Mouse (Mus musculus) kidney, postnatal 0 days (tissue): Measurements from ENCODE around the gene Otol1. TPM values are rescaled to one million over a fixed set of nuclear protein-coding genes. Genes with fewer than 3 reads are reported as not detected.

Source experiments
- ATAC-seq: fragments of 200-750 bp; cut with Nextera tagmentation; replicated peaks from 2 replicates; pipeline ENCODE4 v1.8.0; 2017; ENCODE audit warnings: low read depth, moderate number of reproducible peaks, moderate TSS enrichment, moderate library complexity; ENCODE audit not compliant: low FRiP score
- DNase-seq: peaks from one replicate; pipeline ENCODE4 v3.0.0-alpha.2; 2016; ENCODE audit warnings: low spot score
- H3K27ac ChIP-seq: fragments of 300-500 bp; sonication (generic); 2 replicates; pipeline ENCODE4 v1.5.1; 2014; ENCODE audit warnings: mild to moderate bottlenecking
- H3K27me3 ChIP-seq: fragments of 300-500 bp; sonication (generic); 2 replicates; pipeline ENCODE4 v1.6.1; 2014; ENCODE audit warnings: low read length, mixed read lengths; ENCODE audit not compliant: insufficient read depth
- H3K36me3 ChIP-seq: fragments of 300-500 bp; sonication (generic); 2 replicates; pipeline ENCODE4 v1.6.1; 2014; ENCODE audit warnings: low read length, mixed read lengths; ENCODE audit not compliant: insufficient read depth
- H3K4me1 ChIP-seq: fragments of 300-500 bp; sonication (generic); replicated peaks from 2 replicates; pipeline ENCODE4 v1.6.1; 2014; ENCODE audit warnings: antibody characterized with exemption, low read length, mixed read lengths; ENCODE audit not compliant: insufficient read depth
- H3K4me2 ChIP-seq: fragments of 300-500 bp; sonication (generic); 2 replicates; pipeline ENCODE4 v1.6.1; 2014; ENCODE audit warnings: mild to moderate bottlenecking, low read length, moderate library complexity, mixed read lengths
- H3K4me3 ChIP-seq: fragments of 300-500 bp; sonication (generic); replicated peaks from 2 replicates; pipeline ENCODE4 v1.5.1; 2014; ENCODE audit warnings: low read depth, low read length
- H3K9ac ChIP-seq: fragments of 300-500 bp; sonication (generic); 2 replicates; pipeline ENCODE4 v1.6.1; 2014; ENCODE audit warnings: low read depth, low read length
- H3K9me3 ChIP-seq: fragments of 300-500 bp; sonication (generic); replicated peaks from 2 replicates; pipeline ENCODE4 v1.6.1; 2016; ENCODE audit warnings: low read length, inconsistent platforms, mixed read lengths
- CTCF ChIP-seq: IDR thresholded peaks from 2 replicates; pipeline ENCODE4 v1.5.1; 2016; ENCODE audit warnings: antibody characterized with exemption, low read depth, mild to moderate bottlenecking, moderate library complexity
- WGBS: fragments of 180-500 bp; shearing (Covaris S2); extraction: QIAGEN DNeasy Blood & Tissue Kit; methylation state at CpG from one replicate; pipeline ENCODE4 v1.1.7; 2014; 5-methylcytosine and 5-hydroxymethylcytosine counted together
- polyA plus RNA-seq: library from polyadenylated mRNA; unstranded; fragments of >200 nt; fragmentation: Nextera tagmentation; extraction: Ambion mirVana; gene quantifications from 2 replicates; pipeline ENCODE4 v1.2.1, GENCODE M21; 2015

The Otol1 gene
- polyA plus RNA-seq, 1 experiment from 2014 or later, result not detected

DNA sequence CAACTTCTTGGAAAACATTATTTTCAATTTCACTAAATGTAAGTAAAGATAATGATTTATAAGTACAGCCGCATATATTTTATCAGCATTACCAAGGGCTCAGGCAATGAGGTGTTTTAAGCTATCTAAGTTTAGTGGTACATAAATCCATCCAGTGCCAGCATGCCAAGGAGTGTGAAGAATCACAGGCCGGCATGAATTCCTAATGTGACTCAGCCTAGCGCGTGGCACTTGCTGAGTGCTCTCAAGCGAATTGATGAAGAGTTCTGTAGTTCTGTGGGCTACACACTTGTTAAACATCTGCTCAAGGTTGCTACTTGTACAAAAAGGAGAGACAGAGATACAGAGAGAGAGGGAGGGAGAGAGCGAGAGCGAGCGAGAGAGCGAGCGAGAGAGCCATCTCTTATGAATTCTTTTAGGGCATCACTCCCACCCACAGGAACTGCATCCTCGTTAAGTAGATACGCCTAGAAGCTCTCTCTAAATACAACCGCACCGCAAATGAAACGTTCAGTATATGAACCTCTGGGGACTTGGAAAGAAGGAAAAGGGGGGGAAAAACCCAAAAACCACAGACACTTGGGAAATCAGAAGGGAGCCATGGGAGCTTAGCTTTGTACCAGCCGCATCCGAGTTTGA, 4.2 kb upstream of the Otol1 start:
- H3K4me3 ChIP-seq, result no peak overlapping the region
- DNase-seq, result no peak
- 73% methylated on average over 17 of the region's 17 CpGs for WGBS

DNA sequence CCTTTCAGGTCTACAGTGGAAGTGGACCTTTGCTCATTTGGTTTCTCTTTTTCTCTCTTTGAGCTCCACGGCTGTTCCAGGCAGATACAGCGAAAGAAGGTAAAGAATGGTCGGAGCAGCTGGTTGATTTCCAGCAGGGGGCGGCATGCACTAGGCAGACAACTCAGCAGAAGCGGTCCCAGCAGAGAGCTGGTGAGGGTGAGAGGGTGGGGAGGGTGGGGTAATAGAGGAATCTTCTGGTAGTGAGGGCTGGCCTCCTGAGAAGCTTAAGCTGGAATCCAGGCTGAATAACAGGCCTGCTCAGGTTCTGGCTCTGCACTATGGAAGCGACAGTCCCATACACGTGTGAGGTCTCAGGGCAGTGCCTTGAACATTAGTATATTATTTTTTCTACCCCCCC, 3.5 kb upstream of the Otol1 start:
- no peak overlapping the region for H3K4me2 ChIP-seq
- no peaks in the 10 kb centered on the region for H3K36me3 ChIP-seq
- H3K27ac ChIP-seq, result no peak overlapping the region
- no peaks in the 10 kb centered on the region for H3K4me1 ChIP-seq
- 36% methylated on average over 7 of the region's 7 CpGs for WGBS
- no peak overlapping the region for H3K4me3 ChIP-seq
- ATAC-seq, result peak; percentile 46; the same call in 1 of the 2 replicates
- TF ChIP-seq CTCF, result peak; percentile 57; the same call in 1 of the 2 replicates
- H3K9me3 ChIP-seq, result no peaks in the 10 kb centered on the region
- DNase-seq, result peak; percentile 40
- no peak overlapping the region for H3K9ac ChIP-seq
- H3K27me3 ChIP-seq, result no peaks in the 10 kb centered on the region

More for the DNA sequence above, 4.2 kb upstream of the Otol1 start:
- no peak for ATAC-seq
- H3K4me1 ChIP-seq, result no peaks in the 10 kb centered on the region
- no peak for TF ChIP-seq CTCF
- H3K27me3 ChIP-seq, result no peaks in the 10 kb centered on the region
- H3K9ac ChIP-seq, result no peak overlapping the region
- H3K36me3 ChIP-seq, result no peaks in the 10 kb centered on the region
- no peaks in the 10 kb centered on the region for H3K9me3 ChIP-seq
- H3K27ac ChIP-seq, result no peak overlapping the region
- H3K4me2 ChIP-seq, result no peak overlapping the region

DNA sequence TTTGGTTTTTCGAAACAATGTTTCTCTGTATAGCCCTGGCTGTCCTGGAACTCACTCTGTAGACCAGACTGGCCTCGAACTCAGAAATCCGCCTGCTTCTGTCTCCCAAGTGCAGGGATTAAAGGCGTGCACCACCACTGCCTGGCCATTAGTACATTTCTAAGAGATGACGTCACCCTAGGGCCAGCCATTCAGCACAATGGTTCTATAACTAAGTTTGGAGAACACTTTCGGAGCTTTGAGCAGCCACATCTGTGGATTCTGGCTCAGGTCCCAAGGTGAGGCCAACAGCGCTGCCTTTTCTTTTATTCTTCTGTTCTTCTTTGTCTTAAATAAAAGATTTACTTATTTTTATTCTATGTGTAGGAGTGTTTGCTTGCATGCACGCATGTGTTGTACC, 3.0 kb upstream of the Otol1 start:
- DNase-seq, result peak; percentile 28
- Histone ChIP-seq H3K9me3 (no peaks in the 10 kb centered on the region), H3K4me3 (no peak overlapping the region), H3K27me3 (no peaks in the 10 kb centered on the region), H3K4me2 (no peak overlapping the region), H3K36me3 (no peaks in the 10 kb centered on the region), H3K9ac (no peak overlapping the region), H3K4me1 (no peaks in the 10 kb centered on the region), H3K27ac (no peak overlapping the region)
- no peak for ATAC-seq
- TF ChIP-seq CTCF, result no peak
- WGBS, result 68% methylated on average over 8 of the region's 8 CpGs

DNA sequence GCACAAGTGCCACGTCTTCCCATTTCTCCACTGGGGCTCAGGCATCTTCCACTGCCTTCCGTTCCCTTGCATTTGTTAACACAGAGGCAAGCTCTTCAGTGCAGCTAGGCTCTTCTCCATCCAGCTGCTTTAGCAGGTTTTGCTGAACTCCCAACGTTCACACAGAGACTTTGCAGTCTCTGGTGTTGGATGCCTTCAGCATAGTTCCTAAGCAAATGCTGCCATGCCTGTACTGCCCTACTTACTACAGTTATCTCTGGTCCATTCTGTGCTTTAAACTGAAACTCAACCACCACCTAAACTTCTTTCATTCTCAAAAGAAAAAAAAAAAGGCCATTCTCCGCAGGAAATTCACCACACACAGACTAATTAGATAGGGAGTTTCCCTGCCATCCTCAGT, 5.2 kb downstream of the Otol1 start:
- DNase-seq, result no peak
- no peak overlapping the region for H3K27ac ChIP-seq
- H3K4me3 ChIP-seq, result no peak overlapping the region
- no peaks in the 10 kb centered on the region for H3K36me3 ChIP-seq
- no peaks in the 10 kb centered on the region for H3K4me1 ChIP-seq
- H3K27me3 ChIP-seq, result no peaks in the 10 kb centered on the region
- ATAC-seq, result no peak
- no peak overlapping the region for H3K4me2 ChIP-seq
- H3K9ac ChIP-seq, result no peak overlapping the region
- WGBS, result 77% methylated on average over 4 of the region's 4 CpGs
- no peak for TF ChIP-seq CTCF
- H3K9me3 ChIP-seq, result no peaks in the 10 kb centered on the region

DNA sequence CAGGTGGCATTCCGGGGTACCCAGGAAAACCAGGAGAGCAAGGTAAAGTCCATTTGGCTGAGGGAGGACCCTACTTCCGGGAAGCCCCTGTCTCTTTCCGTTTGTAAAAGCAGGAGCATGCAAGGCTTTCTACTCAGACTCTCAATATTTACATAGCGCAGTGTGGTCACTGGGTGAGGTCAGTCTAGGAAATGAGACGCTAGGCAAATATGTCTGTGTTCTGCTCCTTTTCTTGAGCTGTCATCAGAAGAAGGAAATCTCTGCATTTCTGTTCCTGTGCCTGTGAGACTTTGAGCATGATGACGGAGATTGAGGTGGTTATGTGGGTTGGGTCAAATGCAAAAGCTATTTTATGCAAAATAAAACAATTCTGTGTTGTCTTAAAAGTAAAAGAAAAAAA, 19.2 kb downstream of the Otol1 start:
- Histone ChIP-seq H3K27ac (no peak overlapping the region), H3K4me1 (no peaks in the 10 kb centered on the region), H3K27me3 (no peaks in the 10 kb centered on the region), H3K9ac (no peak overlapping the region), H3K9me3 (no peaks in the 10 kb centered on the region), H3K4me3 (no peak overlapping the region), H3K36me3 (no peaks in the 10 kb centered on the region), H3K4me2 (no peak overlapping the region)
- TF ChIP-seq CTCF, result no peak
- WGBS, result 56% methylated on average over 6 of the region's 6 CpGs
- no peak for DNase-seq
- ATAC-seq, result no peak

DNA sequence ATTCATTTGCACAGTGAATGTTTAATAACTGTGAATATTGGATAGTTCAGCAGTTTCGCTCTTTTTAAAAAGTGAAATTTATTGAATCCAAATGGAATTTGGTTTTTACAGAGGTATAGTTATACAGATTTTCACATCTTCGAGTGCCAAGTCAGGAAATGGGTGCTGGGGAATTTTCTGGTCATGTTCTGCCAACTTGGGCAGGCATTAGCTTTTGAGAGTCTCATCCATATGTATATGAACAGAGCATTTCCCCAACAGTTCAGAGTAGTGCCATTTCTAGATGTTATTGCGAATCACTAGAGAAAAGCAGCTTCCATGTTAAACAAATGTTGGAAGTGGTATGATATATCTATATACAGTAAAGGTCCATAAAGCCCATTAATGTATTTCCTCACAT, 21.8 kb downstream of the Otol1 start:
- no peak overlapping the region for H3K4me3 ChIP-seq
- no peak overlapping the region for H3K4me2 ChIP-seq
- H3K9me3 ChIP-seq, result no peaks in the 10 kb centered on the region
- ATAC-seq, result no peak
- H3K4me1 ChIP-seq, result no peaks in the 10 kb centered on the region
- no peaks in the 10 kb centered on the region for H3K27me3 ChIP-seq
- no peak for TF ChIP-seq CTCF
- H3K36me3 ChIP-seq, result no peaks in the 10 kb centered on the region
- no peak overlapping the region for H3K27ac ChIP-seq
- no peak overlapping the region for H3K9ac ChIP-seq
- WGBS, result 85% methylated on average over 3 of the region's 3 CpGs
- DNase-seq, result no peak

DNA sequence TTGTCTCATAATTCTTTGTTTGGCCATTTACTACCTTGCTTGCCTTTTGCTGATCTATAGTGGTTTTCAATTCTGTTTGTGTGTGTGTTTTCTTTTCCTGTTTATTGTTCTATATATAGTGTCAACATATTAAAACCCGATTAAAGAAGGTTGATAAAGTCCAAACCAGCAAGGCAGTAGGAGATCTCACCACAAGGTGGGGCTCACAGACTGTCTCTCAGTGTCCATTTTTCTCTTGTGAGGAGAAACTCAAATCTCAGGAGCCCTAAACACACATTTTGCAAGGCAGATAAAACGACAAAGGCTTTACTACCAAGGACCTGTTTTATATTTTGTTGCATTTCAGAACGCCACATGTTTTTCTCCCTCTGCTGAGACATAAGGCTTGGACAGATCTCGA, 28.2 kb downstream of the Otol1 start:
- ATAC-seq (no peak), DNase-seq (peak; percentile 41)
- Histone ChIP-seq H3K9me3 (no peaks in the 10 kb centered on the region), H3K4me2 (no peak overlapping the region), H3K4me3 (no peak overlapping the region), H3K27me3 (no peaks in the 10 kb centered on the region), H3K4me1 (no peaks in the 10 kb centered on the region), H3K9ac (no peak overlapping the region), H3K36me3 (no peaks in the 10 kb centered on the region), H3K27ac (no peak overlapping the region)
- peak; percentile 71 for TF ChIP-seq CTCF
- WGBS, result 25% methylated on average over 4 of the region's 4 CpGs

Other genes with a start within 250 kb of the Otol1 start
- gene Sptssb, start 147.7 kb upstream of the Otol1 start, polyA plus RNA-seq, result 14.5 and 23.0 TPM in 2 replicates